Mouse (Mus musculus): ENCODE data around the gene Srsf9.
"Not testable (repeated sequence)": the region's sequence is repeated elsewhere in the genome, so short reads cannot be mapped to it uniquely, and the experiment has no call there.

Gene Srsf9

DNA sequence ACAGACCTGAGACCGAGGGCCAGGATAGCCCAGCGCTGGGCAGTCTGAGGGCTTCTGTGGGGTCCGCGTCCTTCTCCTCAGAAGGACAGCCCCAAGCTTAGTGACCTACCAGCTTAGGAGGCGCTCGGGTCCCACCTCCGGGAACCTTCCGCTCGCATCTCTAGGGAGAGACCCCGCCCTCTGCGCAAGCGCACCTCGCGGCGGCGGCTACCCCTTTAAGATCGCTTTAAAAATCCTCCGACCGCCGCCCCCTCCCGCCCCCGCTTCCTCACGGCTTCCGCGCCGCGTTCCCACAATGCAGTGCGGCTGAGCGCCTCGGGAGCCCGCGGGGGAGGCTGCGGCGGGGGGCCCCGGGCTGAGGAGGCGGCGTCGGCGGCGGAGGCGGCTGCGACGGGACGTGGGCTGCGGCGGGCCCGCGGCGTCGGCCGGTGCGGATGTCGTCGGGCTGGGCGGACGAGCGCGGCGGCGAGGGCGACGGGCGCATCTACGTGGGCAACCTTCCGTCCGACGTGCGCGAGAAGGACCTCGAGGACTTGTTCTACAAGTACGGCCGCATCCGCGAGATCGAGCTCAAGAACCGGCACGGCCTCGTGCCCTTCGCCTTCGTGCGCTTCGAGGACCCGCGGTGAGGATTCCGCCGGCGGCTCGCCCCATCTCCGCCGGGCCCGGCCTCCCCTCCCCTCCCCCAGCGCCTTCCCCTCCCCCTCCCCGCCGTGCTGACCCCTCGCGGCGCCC is at the start of gene Srsf9:
Gene Srsf9 (plus strand): TSS at position 303 of the 735 bp plus-strand sequence.
- DNase-seq: peak; percentile 98 to 99

DNA sequence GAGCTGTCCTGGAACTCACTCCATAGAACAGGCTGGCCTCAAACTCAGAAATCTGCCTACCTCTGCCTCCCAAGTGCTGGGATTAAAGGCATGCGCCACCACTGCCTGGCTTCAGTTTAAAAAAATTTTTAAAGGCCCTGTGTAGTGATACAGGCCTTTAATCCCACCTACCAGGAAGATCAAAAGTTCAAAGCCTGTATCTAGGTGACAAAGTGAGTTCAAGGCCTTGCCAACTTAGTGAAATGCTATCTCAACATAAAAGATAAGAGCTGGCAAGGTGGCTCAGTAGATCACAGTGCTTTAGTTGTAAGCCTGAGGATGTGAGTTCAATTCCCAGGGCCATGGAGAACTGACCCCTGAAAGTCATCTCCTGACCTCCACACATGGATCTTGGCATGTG is 48.9 kb upstream of the Srsf9 start:
- no peak for DNase-seq

DNA sequence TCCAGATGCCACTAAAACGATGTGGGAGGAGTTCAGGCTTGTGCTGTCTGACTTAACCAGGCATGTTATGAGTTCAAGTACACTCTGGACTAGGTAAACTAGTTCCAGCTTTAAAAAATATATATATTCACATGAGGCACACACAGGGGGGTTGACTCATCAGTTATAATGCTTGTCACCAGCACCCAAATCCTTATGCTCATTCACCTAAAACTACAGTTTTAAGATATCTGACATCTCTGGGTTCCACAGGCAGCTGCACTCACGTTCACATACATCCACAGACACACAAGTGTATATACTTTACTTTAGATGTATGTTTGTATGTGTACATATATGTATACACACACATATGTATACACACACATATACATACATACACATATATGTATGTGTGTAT is 48.2 kb upstream of the Srsf9 start:
- DNase-seq: no peak

DNA sequence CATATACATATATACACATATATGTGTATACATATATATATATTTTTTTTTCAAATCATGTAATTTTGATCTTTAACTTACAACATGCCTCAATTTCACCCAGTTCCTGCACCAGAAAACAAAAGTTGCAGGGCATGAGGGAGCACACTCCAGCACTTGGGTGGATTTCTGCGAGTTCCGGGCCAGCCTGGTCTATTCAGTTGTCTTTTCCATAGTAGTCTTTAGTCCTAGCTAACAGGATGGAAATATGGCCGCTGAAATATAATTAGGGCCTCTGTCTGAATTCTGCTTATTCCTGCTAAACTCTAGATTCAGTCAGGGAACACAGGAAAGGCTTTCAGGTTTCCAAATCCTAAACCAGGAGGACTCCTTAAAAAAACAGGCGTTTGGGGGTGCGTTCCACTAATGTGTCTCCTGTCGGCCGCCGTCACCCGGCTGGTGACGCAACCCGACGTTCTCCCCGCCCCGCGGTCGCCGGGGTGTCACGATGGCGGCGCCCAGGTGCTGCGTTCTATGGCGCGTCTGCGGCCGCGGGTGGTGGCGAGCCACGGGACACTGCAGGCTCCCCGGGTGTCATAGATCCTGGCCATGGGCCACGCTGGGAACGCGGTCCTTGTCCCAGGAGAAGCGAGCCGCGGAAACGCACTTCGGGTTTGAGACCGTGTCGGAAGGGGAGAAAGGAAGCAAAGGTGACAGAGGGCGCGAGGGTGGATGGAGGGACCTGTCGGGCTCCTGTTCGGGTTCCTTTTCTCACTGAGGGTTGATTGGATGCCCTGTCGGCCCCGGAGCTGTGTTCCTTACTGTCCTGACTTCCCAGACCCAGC is 47.5 kb upstream of the Srsf9 start, which contains the start of gene Coq5:
Gene Coq5 (plus strand): TSS at position 441 of the 824 bp plus-strand sequence.
- peak; percentile 95 to 96 for DNase-seq

DNA sequence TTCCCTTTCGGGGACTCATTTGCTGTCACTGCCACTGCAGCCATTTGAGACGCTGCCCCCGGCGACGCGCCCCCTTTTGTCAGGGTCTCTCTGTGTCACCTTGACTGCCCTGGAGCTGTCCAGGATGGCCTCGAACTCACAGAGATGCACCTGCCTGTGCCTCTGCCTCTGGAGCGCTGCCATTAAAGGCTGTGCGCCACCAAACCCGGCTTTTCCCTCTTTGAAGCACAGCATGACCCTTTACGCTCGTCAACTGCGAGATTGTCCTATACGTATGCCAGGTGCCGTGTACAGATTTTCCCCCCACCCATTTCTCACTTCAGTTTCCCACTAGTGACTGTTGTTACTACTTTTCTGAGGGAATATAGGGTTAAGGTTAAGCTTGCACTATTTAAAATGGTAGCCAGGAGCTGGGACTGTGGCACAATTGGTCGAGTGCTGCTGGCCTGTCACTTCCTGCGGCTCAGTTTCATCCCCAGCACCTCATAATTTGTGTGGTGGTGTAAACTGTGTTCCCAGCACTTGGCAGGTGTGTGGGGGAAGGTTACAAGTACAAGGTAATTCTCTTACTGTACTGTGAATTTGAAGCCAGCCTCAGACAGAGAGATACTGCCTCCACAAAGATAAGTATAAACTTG is 46.8 kb upstream of the Srsf9 start:
- DNase-seq: peak in 1 of 2 experiments; percentile 53

DNA sequence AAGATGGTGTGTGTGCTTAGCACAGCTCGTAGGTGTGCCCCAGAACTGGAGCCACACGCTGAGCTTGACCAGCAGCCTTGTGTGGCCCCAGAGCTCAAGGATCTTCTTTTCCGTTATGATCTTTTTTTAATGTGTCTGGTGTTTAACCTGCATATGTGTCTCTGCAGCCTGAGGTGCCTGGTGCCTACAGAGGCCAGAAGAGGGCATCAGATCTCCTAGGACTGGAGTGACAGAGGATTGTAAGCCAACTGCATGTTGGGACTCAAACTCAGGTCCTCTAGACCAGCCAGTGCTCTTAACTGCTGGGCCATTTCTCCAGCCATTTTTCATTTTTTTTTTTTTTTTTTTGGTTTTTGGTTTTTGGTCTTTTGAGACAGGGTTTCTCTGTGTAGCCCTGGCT is 42.2 kb upstream of the Srsf9 start:
- no peak for DNase-seq

DNA sequence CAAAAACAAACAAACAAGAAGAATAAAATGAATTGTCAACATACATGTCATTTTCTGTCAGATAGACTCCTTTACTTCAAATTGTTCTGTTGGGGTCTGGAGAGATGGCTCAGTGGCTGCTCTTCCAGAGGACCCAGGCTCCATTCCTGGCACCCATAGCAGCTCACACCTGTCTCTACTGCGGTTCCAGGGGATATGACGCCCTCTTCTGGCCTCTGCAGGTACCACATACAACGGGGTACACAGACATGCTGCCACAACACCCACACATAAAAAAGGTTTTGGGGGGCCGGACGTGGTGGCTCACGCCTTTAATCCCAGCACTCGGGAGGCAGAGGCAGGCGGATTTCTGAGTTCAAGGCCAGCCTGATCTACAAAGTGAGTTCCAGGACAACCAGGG is 32.8 kb upstream of the Srsf9 start:
- DNase-seq: peak in 1 of 2 experiments; percentile 35

DNA sequence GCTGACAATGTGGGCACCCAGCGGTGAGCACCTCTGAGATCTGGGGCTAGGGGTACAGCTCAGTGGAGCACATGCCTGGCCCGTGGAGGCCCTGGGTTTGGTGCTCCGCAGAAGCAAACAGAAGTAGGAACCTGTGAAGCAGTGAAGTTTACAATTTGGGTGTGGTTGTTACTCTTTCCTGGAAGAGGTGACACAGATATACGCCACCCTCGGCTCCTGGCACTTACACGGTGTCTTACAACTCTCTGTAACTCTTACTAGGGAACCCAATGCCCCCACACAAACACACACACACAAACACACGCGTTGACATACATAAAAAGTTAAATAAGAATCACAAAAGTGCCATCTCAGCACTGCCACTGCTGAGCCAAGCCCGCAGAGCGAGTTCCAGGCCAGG is 30.6 kb upstream of the Srsf9 start:
- DNase-seq: no peak

DNA sequence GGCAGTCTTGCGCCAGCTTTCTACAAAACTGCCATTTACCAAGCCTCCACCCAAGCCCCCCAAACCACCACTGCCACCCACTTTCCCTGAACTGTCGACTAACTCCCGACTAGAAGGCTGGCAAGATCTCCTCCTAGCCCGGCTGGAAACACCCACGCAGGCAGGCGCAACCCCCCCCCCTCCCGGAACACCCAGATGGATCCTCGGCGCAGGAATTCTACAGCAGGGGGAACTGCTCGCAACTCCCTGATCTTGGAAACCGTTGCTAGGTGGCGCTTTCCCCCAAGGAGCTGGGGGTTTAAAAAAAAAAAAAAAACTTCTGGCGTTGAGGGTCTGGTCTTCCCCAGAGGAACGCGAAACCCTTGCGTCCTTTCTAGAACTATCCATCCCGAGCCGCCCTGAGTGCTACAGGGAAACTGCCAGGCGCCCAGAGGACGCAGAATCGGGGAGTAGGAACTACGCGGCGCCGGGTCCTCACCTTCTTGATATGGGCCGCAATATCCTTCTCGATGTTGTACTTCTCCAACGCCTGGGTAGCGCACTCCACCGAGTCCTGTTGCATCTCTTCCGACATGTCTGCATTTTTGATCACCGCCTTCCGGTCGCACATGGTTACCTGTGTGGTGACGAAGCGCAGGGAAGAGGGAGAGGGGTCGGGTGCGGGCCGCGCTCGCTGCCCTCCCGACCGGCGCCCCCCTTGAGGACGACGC is 26.8 kb upstream of the Srsf9 start:
- DNase-seq: peak; percentile 73 to 77

DNA sequence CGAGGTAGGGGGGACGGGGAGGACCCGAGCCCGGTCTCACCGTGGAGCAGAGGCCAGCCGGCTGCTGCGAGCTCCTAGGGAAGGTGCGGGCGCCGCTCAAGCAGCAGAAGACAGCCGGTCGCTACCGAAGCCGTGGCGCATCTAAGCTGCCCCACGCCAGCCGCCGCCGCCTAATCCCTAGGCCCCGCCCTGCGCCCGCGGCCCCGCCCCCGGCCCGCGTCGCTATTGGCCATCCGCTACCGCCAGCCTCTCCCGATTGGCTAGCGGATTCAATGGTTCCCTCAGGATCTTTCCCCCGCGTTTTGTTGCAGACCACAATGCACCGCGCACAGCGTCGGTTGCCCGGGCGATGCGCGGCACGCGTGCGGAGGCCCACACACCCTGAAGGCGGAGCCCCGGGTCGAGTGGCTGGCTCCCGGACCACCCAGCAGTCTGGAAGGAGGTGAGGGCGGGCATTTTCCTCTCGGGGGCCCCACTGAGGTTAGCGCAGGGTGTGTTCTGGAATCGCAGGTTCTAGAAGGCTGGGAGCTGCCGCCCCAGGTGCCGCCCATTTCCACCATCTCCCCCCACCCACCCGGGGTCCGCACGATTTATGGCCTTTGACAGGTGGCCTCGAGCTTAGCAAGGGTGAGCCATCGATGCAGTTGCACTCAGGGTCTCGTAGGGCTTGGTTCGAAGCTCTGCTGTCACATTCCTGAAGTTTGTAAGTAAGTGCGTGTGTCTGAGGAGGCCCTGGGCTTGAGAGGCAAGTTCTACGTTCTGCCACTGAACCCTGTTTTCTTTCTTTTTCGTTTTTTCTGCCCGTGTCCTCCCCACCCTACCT is 26.0 kb upstream of the Srsf9 start, which contains the start of gene Dynll1:
Gene Dynll1 (minus strand): TSS at position 208 of the 823 bp plus-strand sequence.
- peak; percentile 100 for DNase-seq

DNA sequence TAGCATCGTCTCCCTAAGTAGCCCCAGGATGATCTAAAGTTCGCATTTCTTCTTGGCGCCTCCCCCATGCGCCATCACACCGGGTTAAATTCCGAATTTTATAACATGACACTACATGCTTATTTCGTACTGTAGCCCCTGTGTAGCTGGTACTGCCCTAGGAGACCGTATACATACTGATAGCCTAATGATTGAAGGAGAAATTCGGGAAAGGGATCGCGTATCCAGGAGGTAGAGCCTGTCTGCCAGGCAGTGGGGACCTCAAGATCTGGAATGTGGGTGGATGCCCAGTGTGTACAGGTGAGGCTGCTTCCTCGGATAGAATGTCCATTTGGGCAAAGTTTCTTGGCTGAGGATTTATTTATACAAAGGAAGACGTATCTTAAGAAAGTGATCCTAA is 25.4 kb upstream of the Srsf9 start:
- DNase-seq: peak in 1 of 2 experiments; percentile 21

DNA sequence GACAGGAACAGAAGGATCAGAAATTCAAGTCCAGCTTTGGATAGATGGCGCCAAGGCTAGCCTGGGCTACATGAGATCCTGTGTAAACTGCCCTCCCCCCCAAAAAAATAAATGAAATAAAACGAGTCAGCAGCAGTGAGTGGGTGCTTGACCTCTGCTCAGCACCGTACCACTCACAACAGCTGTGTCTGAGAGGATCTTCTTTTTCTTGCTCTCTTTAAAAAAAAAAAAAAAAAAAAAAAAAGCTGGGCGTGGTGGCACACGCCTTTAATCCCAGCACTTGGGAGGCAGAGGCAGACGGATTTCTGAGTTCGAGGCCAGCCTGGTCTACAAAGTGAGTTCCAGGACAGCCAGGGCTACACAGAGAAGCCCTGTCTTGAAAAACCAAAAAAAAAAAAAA is 24.8 kb upstream of the Srsf9 start:
- not testable (repeated sequence) for DNase-seq

DNA sequence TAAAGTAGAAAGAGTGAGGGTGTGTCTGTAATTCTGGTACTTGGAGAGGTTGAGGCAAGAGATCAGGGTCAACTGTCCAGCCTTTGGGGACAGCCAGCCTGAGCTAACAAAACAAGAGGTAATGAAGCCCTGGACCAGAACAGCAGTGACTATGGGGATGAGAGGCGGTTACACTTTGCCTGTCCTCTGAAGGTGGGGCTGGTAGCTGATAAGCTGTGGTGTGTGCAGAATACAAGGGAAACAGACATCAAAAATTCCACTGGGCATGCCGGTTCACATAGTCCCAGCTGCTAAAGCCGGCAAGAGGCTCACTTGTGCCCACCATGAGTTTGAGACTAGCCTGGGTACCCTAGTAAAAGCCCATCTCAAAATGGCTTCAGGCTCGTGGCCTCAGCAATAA is 14.6 kb upstream of the Srsf9 start:
- no peak for DNase-seq

DNA sequence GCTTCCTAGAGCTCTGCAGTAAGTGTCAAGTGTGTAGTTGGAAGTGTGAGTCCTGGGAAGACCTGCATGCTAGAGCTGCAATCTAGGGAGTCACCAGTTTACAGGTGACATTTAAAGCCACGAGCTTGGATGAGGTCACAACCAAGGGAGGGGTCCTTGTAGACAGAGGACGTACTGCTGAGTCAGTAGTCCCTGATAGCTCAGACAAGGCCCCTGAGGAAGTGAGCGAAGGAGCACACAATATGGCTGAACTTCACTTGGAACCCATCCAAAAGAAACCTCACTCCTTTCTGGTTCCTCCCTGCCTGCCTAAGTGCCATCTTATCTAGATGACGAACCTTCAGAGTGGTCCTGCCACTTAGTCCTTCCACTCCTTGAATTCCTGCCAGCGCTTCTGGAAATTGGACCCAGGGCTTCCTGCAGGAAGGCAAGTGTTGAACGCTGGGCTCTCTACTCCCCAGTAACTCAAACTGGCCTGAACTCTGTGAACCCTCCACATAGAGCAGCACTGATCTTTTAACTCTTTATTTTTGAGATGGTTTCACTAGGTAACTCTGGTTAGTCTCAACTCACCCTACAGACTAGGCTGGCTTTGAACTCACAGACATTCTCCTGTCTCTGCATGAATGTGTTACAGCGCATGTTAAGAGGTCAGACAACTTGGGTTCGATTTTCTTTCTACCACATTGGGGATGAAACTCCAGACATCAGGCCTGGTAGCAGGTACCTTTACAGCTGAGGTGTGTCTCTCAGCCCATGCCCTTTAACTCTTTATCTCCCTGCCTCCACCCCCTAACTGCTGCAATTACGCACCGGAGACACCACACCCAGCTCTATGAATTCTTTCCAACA is 13.9 kb upstream of the Srsf9 start:
- no peak for DNase-seq

DNA sequence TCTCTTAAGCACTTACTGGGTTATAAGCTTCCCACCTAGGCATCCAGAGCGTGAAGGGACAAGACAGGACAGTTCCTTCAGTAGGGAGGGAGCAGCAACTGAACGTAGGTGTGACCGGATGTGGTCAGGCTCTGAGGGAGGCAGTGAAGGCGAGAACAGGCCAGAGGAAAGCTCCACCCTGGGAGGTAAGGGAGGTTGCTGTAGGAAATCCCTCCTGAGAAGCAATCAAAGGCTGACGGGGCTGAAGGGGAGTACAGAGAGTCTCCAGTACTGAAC is 13.4 kb upstream of the Srsf9 start:
- no peak for DNase-seq

DNA sequence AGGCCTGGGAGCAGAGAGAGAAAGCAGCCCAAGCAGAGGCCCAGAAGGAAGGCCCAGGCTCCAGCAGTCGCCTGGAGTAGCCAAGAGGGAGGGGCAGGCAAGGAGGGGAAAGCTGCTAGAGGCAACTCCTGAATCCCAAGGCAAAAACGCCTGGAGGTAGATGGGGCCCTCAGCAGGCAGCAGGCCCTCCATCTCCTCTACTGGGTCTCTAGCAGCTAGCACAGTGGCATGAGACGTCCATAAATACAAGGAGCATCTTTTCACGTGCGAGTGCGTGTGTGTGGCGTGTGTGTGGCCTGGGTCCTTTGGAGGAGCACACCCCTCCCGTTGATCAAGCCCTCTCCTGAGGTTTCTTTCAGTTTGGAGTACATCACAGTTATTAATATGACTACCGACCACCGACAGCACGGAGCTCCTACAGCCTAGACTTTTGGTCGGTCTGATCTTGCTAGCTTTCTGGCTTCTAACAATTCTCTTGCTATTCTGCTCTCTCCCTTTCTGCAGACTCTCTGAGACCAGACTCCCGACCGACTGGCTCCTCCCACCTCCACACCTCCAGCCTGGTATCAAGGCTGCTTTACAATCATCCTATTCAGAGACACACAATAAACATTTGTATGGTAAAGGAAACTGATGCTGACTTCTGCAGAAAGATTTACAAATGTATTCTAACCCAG is 9.9 kb upstream of the Srsf9 start:
- peak in 1 of 2 experiments; percentile 28 for DNase-seq

DNA sequence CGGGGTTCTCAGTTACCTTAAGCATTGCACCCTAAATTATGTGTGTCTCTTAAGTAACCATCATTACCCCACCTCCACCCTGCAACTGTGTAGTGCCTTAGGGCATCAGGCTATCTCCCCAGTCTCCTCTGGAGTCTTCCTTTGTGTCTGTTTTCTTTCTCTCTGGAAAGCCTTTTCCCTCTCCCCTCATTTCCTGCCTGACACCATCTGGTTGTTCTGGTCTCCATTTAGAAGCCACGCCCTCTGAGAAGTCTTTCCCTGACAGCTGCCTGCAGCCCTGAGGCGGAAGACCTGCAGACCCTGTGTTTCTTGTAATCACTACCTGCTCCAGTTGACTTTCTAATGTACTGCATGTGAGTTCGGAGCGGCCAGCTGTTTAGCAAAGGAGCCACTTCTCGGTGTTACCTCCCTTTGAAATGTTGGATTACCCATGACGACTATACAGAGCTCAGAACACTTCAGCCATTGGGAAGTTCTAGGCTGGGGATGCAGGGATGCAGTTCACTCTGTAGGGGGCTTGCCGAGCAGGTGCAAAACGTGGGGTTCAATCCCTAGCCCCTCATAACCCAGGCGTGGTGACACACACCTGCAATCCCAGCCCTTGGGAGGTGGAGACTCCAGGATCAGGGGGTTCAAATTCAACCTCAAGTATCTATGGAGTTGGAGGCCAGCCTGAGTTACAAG is 9.2 kb upstream of the Srsf9 start:
- DNase-seq: no peak

DNA sequence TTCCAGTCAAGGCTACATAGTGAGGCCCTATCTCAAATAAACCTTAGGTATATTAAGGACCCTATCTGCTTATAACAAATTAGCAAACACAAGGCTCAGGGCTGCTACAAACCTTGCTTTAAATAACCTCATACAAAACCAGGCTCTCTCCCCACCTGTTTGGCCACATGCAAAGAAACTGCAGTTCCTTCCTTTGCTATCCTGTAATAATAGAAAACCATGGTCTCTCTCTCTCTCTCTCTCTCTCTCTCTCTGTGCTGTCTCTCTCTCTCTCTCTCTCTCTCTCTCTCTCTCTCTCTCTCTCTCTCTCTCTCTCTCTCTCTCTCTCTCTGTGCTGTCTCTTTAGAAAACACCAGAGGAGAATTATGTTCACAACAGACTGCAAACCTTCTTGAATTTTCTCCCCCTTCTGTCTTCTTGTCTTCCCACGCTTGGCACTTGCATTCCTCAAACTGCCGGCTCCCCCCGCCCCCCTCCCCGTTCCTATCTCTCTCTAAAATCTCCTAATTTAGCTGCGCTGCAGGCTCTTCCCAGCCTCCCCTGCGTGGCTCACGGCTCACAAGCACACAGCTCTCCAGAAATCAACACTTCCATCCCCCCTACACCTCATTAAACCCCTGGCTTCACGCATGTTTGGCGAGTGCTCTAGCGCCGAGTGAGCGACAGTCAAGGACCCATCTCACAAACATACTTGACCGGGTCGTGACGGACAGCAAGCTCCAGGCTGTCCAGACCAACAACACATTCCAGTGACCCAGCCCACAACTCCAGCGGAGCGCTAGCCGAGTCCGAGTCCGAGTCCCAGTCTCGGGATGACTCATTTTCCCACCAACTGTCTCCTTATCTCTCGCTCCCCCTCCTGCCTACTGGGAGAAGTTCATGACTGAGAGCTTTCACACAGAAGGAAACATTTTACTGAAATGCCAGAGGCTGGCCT is 7.7 kb upstream of the Srsf9 start:
- peak; percentile 83 to 85 for DNase-seq
